In the genomic region with DNA sequence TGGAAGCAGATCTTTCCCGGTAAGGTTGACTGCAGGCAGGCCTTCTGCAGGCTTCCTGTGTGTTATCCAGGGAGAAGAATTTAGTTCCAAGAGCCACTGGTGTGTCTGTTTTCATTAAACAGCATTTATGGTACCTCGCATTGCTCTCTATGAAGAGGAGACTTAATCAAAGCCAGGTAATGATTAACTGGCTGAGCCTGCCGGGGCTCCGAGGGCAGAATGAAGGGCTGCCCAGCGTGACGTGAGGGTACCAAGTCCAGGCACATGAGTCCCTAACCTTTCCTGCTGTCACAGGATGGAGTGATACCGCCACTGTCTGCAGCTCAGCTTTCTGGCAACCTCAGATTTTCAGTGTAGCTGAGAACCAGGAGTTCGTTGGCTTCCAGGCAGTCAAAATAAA, we compare ENCODE assay signal across 9 mouse cellular contexts. TPM values are rescaled to one million over a fixed set of nuclear protein-coding genes. Genes with fewer than 3 reads are reported as not detected.
DNase-seq lines count a peak whose midpoint lies in the region; ATAC-seq and TF ChIP-seq lines count a peak whose summit lies in the region.
"Had no signal": no experiment of that assay in that cellular context is flagged by ENCODE, and none has a peak within 500 bp of the region (broad histone marks: within the 10 kb centered on the region; RNA-seq: fewer than 3 reads in every experiment).

No protein-coding gene starts in this region.

- no peak overlapping the region for H3K9ac ChIP-seq in kidney, embryonic 14.5 days (ENCODE audit: low read depth, low read length)
- no peak overlapping the region; the same call in 1 of the 2 replicates for H3K9ac ChIP-seq in liver, postnatal 0 days (replicated peaks)

- no peak overlapping the region for H3K4me3 ChIP-seq in layer of hippocampus, adult 2 months
- no peak overlapping the region for H3K4me3 ChIP-seq in kidney, embryonic 14.5 days (ENCODE audit: low read length)
- no peak overlapping the region for H3K4me3 ChIP-seq in liver, postnatal 0 days (ENCODE audit: low read depth, low read length)

- no peak for DNase-seq in layer of hippocampus, adult 2 months (ENCODE audit: low spot score in 2 of 2)
- DNase-seq in layer of hippocampus, adult 9-10 months (ENCODE audit: low spot score), result no peak
- peak; percentile 67 for DNase-seq in liver, postnatal 0 days
- peak; percentile 81 for DNase-seq in yolk sac, embryonic 10.5 days (ENCODE audit: low spot score)
- no peak for DNase-seq in MN1 (ENCODE audit: low spot score)
- DNase-seq in lung, adult 18-20 months, result no peak
- no peak for DNase-seq in frontal cortex, postnatal 25 days (ENCODE audit: low spot score in 2 of 2)
- DNase-seq: gastrocnemius, postnatal 10 days had no signal

- H3K27me3 ChIP-seq in kidney, embryonic 14.5 days (ENCODE audit: control insufficient read depth, insufficient read depth, low read length), result no peaks in the 10 kb centered on the region
- H3K27me3 ChIP-seq in liver, postnatal 0 days (ENCODE audit: insufficient read depth, low read length), result no peaks in the 10 kb centered on the region

- H3K27ac ChIP-seq in layer of hippocampus, adult 2 months, result peak overlapping the region; percentile 67
- H3K27ac ChIP-seq in kidney, embryonic 14.5 days (ENCODE audit: low read depth, low read length), result peak overlapping the region; percentile 74
- peak overlapping the region; percentile 67 for H3K27ac ChIP-seq in liver, postnatal 0 days (ENCODE audit: low read depth)

- peaks cover 38% of the 10 kb centered on the region; the same call in 1 of the 2 replicates for H3K4me1 ChIP-seq in kidney, embryonic 14.5 days (ENCODE audit: control insufficient read depth, insufficient read depth, low read length)
- peaks cover 36% of the 10 kb centered on the region for H3K4me1 ChIP-seq in liver, postnatal 0 days (ENCODE audit: insufficient read depth)

- H3K4me2 ChIP-seq in kidney, embryonic 14.5 days (replicated peaks; ENCODE audit: low read depth, low read length), result peak overlapping the region; percentile 24
- H3K4me2 ChIP-seq in liver, postnatal 0 days (ENCODE audit: low read depth, low read length), result peak overlapping the region; percentile 36; the same call in 1 of the 2 replicates

- no peaks in the 10 kb centered on the region for H3K9me3 ChIP-seq in kidney, embryonic 14.5 days (ENCODE audit: control insufficient read depth, low read length)
- H3K9me3 ChIP-seq in liver, postnatal 0 days (ENCODE audit: low read length), result no peaks in the 10 kb centered on the region

- 42% methylated on average over 8 of the region's 8 CpGs for whole genome bisulfite sequencing in kidney, embryonic 14.5 days
- 57% methylated on average over 8 of the region's 8 CpGs for WGBS in liver, postnatal 0 days (ENCODE audit: insufficient replicate concordance)

- 0 out of 2 replicates have a peak, but pooled peaks cover 3% of the 10 kb centered on the region for H3K36me3 ChIP-seq in kidney, embryonic 14.5 days (ENCODE audit: control insufficient read depth, insufficient read depth, low read length)
- no peaks in the 10 kb centered on the region for H3K36me3 ChIP-seq in liver, postnatal 0 days (replicated peaks; ENCODE audit: insufficient read depth, low read length)

- no peak for TF ChIP-seq EP300 in liver, postnatal 0 days (IDR thresholded peaks at IDR 0.05; ENCODE audit: low read depth)

- no peak for TF ChIP-seq CTCF in layer of hippocampus, adult 2 months (conservative IDR thresholded peaks at IDR 0.05)
- TF ChIP-seq CTCF in liver, postnatal 0 days (IDR thresholded peaks at IDR 0.05; ENCODE audit: low read depth), result no peak

- peak; percentile 46; the same call in 1 of the 2 replicates for ATAC-seq in kidney, embryonic 14.5 days (ENCODE audit: low FRiP score, low TSS enrichment)
- ATAC-seq in liver, postnatal 0 days, result peak; percentile 89

RNA-seq across cellular contexts. Expression of a gene that starts 25.9 kb away (rescaled TPM):
- total RNA-seq in layer of hippocampus, adult 2 months (2021), result 10 to 100 TPM; 34.4 to 35.9 TPM
- polyA plus RNA-seq in kidney, embryonic 14.5 days (2014; fragmentation: Nextera tagmentation; extraction: Ambion mirVana), result 14.6 and 22.1 TPM in 2 replicates
- polyA plus RNA-seq in liver, postnatal 0 days (2015; fragmentation: Nextera tagmentation; extraction: Ambion mirVana), result 6.8 and 7.2 TPM in 2 replicates

Comparison
In these comparisons a context has a peak if more than half of its experiments do, and no peak if none do; other contexts are left out.
1. DNase-seq: peak in liver, postnatal 0 days (single experiment) and yolk sac, embryonic 10.5 days (single experiment); none in layer of hippocampus, adult 2 months (0 of 2), layer of hippocampus, adult 9-10 months (single experiment), MN1 (single experiment), lung, adult 18-20 months (0 of 2) and frontal cortex, postnatal 25 days (0 of 2).
2. Peak in every context shown above with its lines, with median percentiles within 50 percentile points of each other: H3K27ac ChIP-seq.